Mouse (Mus musculus): ENCODE data around the gene Atp8a2. TPM values are rescaled to one million over a fixed set of nuclear protein-coding genes. Genes with fewer than 3 reads are reported as not detected.

Gene Atp8a2
- polyA plus RNA-seq, 1 experiment from 2014 or later: 6.1 TPM

GRCm38 (mm10) chr14:60086254-60086807, 110.6 kb downstream of the Atp8a2 start:
- Histone ChIP-seq H3K9ac (peak overlapping the region; percentile 44), H3K27ac (no peak overlapping the region), H3K9me3 (no peaks in the 10 kb centered on the region), H3K27me3 (no peaks in the 10 kb centered on the region), H3K36me3 (no peaks in the 10 kb centered on the region), H3K4me1 (peaks cover 7% of the 10 kb centered on the region), H3K4me2 (replicated peaks) (peak overlapping the region; percentile 79), H3K4me3 (peak overlapping the region; percentile 49)
- peak; percentile 64; the same call in 1 of the 2 replicates for ATAC-seq (ENCODE audit: insufficient number of reproducible peaks, insufficient read depth, low FRiP score, low TSS enrichment)
- WGBS: 2% methylated on average over 21 of the region's 21 CpGs

GRCm38 (mm10) chr14:60082771-60083170, 114.2 kb downstream of the Atp8a2 start:
- no peak for ATAC-seq (ENCODE audit: insufficient number of reproducible peaks, insufficient read depth, low FRiP score, low TSS enrichment)
- peaks cover 7% of the 10 kb centered on the region for H3K4me1 ChIP-seq
- H3K4me3 ChIP-seq: no peak overlapping the region
- no peak overlapping the region for H3K9ac ChIP-seq
- no peaks in the 10 kb centered on the region for H3K9me3 ChIP-seq
- WGBS: 83% methylated on average over 8 of the region's 8 CpGs
- no peaks in the 10 kb centered on the region for H3K36me3 ChIP-seq
- no peak overlapping the region for H3K27ac ChIP-seq
- no peaks in the 10 kb centered on the region for H3K27me3 ChIP-seq
- H3K4me2 ChIP-seq (replicated peaks): no peak overlapping the region

GRCm38 (mm10) chr14:60072496-60072895, 124.5 kb downstream of the Atp8a2 start:
- Histone ChIP-seq H3K4me3 (no peak overlapping the region), H3K9ac (no peak overlapping the region), H3K4me2 (replicated peaks) (no peak overlapping the region), H3K36me3 (no peaks in the 10 kb centered on the region), H3K27ac (no peak overlapping the region), H3K27me3 (no peaks in the 10 kb centered on the region), H3K4me1 (no peaks in the 10 kb centered on the region), H3K9me3 (no peaks in the 10 kb centered on the region)
- 83% methylated on average over 4 of the region's 4 CpGs for WGBS
- ATAC-seq (ENCODE audit: insufficient number of reproducible peaks, insufficient read depth, low FRiP score, low TSS enrichment): no peak

GRCm38 (mm10) chr14:60065186-60065585, 131.8 kb downstream of the Atp8a2 start:
- H3K4me1 ChIP-seq: no peaks in the 10 kb centered on the region
- H3K9ac ChIP-seq: no peak overlapping the region
- H3K4me3 ChIP-seq: no peak overlapping the region
- 61% methylated on average over 3 of the region's 3 CpGs for WGBS
- H3K9me3 ChIP-seq: no peaks in the 10 kb centered on the region
- H3K27me3 ChIP-seq: no peaks in the 10 kb centered on the region
- no peaks in the 10 kb centered on the region for H3K36me3 ChIP-seq
- no peak overlapping the region for H3K4me2 ChIP-seq (replicated peaks)
- H3K27ac ChIP-seq: no peak overlapping the region
- ATAC-seq (ENCODE audit: insufficient number of reproducible peaks, insufficient read depth, low FRiP score, low TSS enrichment): no peak

- no peak for ATAC-seq (ENCODE audit: insufficient number of reproducible peaks, insufficient read depth, low FRiP score, low TSS enrichment)
- Histone ChIP-seq H3K4me2 (replicated peaks) (no peak overlapping the region), H3K27ac (no peak overlapping the region), H3K27me3 (no peaks in the 10 kb centered on the region), H3K9me3 (no peaks in the 10 kb centered on the region), H3K4me3 (no peak overlapping the region), H3K4me1 (no peaks in the 10 kb centered on the region), H3K36me3 (no peaks in the 10 kb centered on the region), H3K9ac (no peak overlapping the region)
- WGBS: 70% methylated on average over 3 of the region's 3 CpGs
Measured at GRCm38 (mm10) chr14:60061023-60061422, 136.0 kb downstream of the Atp8a2 start.

GRCm38 (mm10) chr14:60058867-60059266, 138.1 kb downstream of the Atp8a2 start:
- 23% methylated on average over 3 of the region's 3 CpGs for WGBS

GRCm38 (mm10) chr14:60055231-60055630, 141.7 kb downstream of the Atp8a2 start:
- no peak for ATAC-seq (ENCODE audit: insufficient number of reproducible peaks, insufficient read depth, low FRiP score, low TSS enrichment)
- Histone ChIP-seq H3K36me3 (no peaks in the 10 kb centered on the region), H3K27me3 (no peaks in the 10 kb centered on the region), H3K4me3 (no peak overlapping the region), H3K4me2 (replicated peaks) (no peak overlapping the region), H3K27ac (no peak overlapping the region), H3K9me3 (no peaks in the 10 kb centered on the region), H3K4me1 (no peaks in the 10 kb centered on the region), H3K9ac (no peak overlapping the region)
- WGBS: 92% methylated on average over 4 of the region's 4 CpGs

More at GRCm38 (mm10) chr14:60058867-60059266, 138.1 kb downstream of the Atp8a2 start:
- no peaks in the 10 kb centered on the region for H3K4me1 ChIP-seq
- H3K27me3 ChIP-seq: no peaks in the 10 kb centered on the region
- H3K4me3 ChIP-seq: no peak overlapping the region
- H3K9ac ChIP-seq: no peak overlapping the region
- no peak overlapping the region for H3K4me2 ChIP-seq (replicated peaks)
- no peaks in the 10 kb centered on the region for H3K36me3 ChIP-seq
- ATAC-seq (ENCODE audit: insufficient number of reproducible peaks, insufficient read depth, low FRiP score, low TSS enrichment): no peak
- H3K9me3 ChIP-seq: no peaks in the 10 kb centered on the region
- H3K27ac ChIP-seq: no peak overlapping the region

GRCm38 (mm10) chr14:60030666-60031065, 166.3 kb downstream of the Atp8a2 start:
- H3K4me3 ChIP-seq: no peak overlapping the region
- no peak overlapping the region for H3K9ac ChIP-seq
- H3K36me3 ChIP-seq: no peaks in the 10 kb centered on the region
- H3K9me3 ChIP-seq: no peaks in the 10 kb centered on the region
- 34% methylated on average over 2 of the region's 2 CpGs for WGBS
- no peak for ATAC-seq (ENCODE audit: insufficient number of reproducible peaks, insufficient read depth, low FRiP score, low TSS enrichment)
- no peaks in the 10 kb centered on the region for H3K4me1 ChIP-seq
- no peak overlapping the region for H3K4me2 ChIP-seq (replicated peaks)
- no peak overlapping the region for H3K27ac ChIP-seq
- no peaks in the 10 kb centered on the region for H3K27me3 ChIP-seq

GRCm38 (mm10) chr14:60027139-60027538, 169.8 kb downstream of the Atp8a2 start:
- H3K4me2 ChIP-seq (replicated peaks): no peak overlapping the region
- H3K9ac ChIP-seq: no peak overlapping the region
- no peak for ATAC-seq (ENCODE audit: insufficient number of reproducible peaks, insufficient read depth, low FRiP score, low TSS enrichment)
- no peaks in the 10 kb centered on the region for H3K27me3 ChIP-seq
- no peak overlapping the region for H3K27ac ChIP-seq
- WGBS: 52% methylated on average over 1 of the region's 1 CpGs
- H3K36me3 ChIP-seq: no peaks in the 10 kb centered on the region
- no peaks in the 10 kb centered on the region for H3K9me3 ChIP-seq
- H3K4me1 ChIP-seq: no peaks in the 10 kb centered on the region
- H3K4me3 ChIP-seq: no peak overlapping the region

- WGBS: 54% methylated on average over 8 of the region's 8 CpGs
- Histone ChIP-seq H3K9ac (no peak overlapping the region), H3K36me3 (no peaks in the 10 kb centered on the region), H3K9me3 (no peaks in the 10 kb centered on the region), H3K27me3 (no peaks in the 10 kb centered on the region), H3K4me2 (replicated peaks) (no peak overlapping the region), H3K4me1 (no peaks in the 10 kb centered on the region), H3K27ac (no peak overlapping the region), H3K4me3 (no peak overlapping the region)
- no peak for ATAC-seq (ENCODE audit: insufficient number of reproducible peaks, insufficient read depth, low FRiP score, low TSS enrichment)
Measured at GRCm38 (mm10) chr14:60026647-60027046, 170.3 kb downstream of the Atp8a2 start.

- Histone ChIP-seq H3K36me3 (no peaks in the 10 kb centered on the region), H3K27me3 (no peaks in the 10 kb centered on the region), H3K4me2 (replicated peaks) (no peak overlapping the region), H3K9me3 (no peaks in the 10 kb centered on the region), H3K4me3 (no peak overlapping the region), H3K9ac (no peak overlapping the region), H3K4me1 (no peaks in the 10 kb centered on the region), H3K27ac (no peak overlapping the region)
- WGBS: 33% methylated on average over 4 of the region's 4 CpGs
- 0 out of 2 replicates have a peak, but pooled peaks have one; percentile 64 for ATAC-seq (ENCODE audit: insufficient number of reproducible peaks, insufficient read depth, low FRiP score, low TSS enrichment)
Measured at GRCm38 (mm10) chr14:60015891-60016290, 181.1 kb downstream of the Atp8a2 start.

- WGBS: 87% methylated on average over 1 of the region's 1 CpGs
- ATAC-seq (ENCODE audit: insufficient number of reproducible peaks, insufficient read depth, low FRiP score, low TSS enrichment): no peak
Measured at GRCm38 (mm10) chr14:60001801-60002200, 195.2 kb downstream of the Atp8a2 start.

More at GRCm38 (mm10) chr14:60001801-60002200, 195.2 kb downstream of the Atp8a2 start:
- Histone ChIP-seq H3K9me3 (no peaks in the 10 kb centered on the region), H3K36me3 (no peaks in the 10 kb centered on the region), H3K27ac (no peak overlapping the region), H3K9ac (no peak overlapping the region), H3K4me2 (replicated peaks) (no peak overlapping the region), H3K27me3 (no peaks in the 10 kb centered on the region), H3K4me3 (no peak overlapping the region), H3K4me1 (peaks cover 7% of the 10 kb centered on the region; the same call in 1 of the 2 replicates)

Data from embryonic facial prominence, embryonic 12.5 days (tissue).